Mouse (Mus musculus) E14TG2a.4 (cell line): ENCODE measurements around the gene Tstd2.

Experiments used
- CTCF ChIP-seq: conservative IDR thresholded peaks from 2 replicates; pipeline ENCODE4 v1.5.1; 2014; ENCODE audit warnings: low read length
- NANOG ChIP-seq: IDR thresholded peaks from 2 replicates; pipeline ENCODE4 v1.6.1; 2014; ENCODE audit warnings: borderline replicate concordance, low read length, mixed read lengths
- POU5F1 ChIP-seq: IDR thresholded peaks from 2 replicates; pipeline ENCODE4 v1.6.1; 2014; ENCODE audit warnings: low read length, borderline replicate concordance

- TF ChIP-seq CTCF: no peak
- no peak for TF ChIP-seq NANOG
- TF ChIP-seq POU5F1: no peak
These were observed 46.9 kb upstream of the Tstd2 start for GRCm38 (mm10) chr4:46185423-46185822.
